Mouse (Mus musculus): ENCODE measurements around the gene Serpinb3b.
"Not testable (repeated sequence)": the region's sequence is repeated elsewhere in the genome, so short reads cannot be mapped to it uniquely, and the experiment has no call there.

Serpinb3b gene

DNA sequence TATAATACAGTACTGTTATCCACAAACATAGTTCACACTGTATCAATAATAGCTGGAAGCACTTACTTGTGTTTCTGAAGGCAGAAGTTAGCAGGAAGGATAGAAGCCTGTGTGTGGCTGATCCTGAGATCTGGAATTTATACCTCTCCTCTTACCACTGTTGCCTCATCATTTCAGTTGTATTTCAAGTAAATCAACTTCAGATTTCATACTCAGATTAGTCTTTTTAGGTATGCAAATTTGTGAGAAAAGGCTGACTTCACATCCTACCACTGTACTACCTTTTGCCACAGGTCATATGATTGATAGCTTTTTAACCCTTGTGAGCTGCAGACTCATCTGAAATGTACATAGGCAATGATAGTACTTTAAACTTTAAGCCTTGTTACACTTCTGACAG, at the start of gene Serpinb3b, which contains the start of gene Serpinb3c:
TSS of gene Serpinb3b (minus strand) at position 101 of the 400 bp plus-strand sequence.
TSS of gene Serpinb3c (minus strand) at position 111 of the 400 bp plus-strand sequence.
- not testable (repeated sequence) for DNase-seq (ENCODE audit: low spot score)

DNA sequence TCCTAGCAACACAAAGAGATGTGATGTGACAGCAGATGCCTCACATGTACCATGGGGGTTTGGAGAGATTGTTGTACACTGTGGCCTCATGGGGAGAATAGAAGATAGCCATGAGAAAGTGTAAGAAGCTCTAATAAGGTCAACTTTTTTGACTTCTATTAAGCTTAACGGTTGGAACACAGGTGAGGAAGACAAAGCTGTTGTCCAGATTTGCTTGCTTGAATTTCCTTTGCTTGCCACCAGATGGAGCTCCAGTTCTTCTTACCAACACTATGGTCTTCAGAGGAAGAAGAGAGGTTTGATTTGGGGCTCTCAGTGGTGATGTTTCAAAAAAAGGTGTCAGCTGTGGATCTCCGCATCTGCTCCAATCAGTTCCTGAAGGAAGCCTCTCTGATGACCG, 35.0 kb downstream of the Serpinb3b start:
- DNase-seq (ENCODE audit: low spot score) = not testable (repeated sequence)

DNA sequence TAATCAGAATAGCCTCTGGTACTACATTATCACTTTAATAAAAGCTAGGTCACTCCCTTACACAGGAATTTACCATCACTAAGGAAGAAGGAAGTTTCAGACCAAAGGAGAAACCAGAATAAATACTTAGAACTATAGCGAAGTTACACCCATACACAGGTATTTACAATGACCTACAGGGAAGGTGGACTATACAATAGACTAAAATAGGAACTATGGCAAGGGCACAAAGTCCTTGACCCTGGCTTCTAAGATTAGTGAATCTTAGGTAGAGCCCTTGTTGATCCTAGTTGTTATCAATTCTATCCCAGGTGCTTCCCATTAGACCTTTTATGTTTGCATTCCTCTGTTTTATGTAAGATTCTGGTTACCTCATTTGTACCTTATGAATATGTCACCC, 60.9 kb downstream of the Serpinb3b start:
- not testable (repeated sequence) for DNase-seq (ENCODE audit: low spot score)

DNA sequence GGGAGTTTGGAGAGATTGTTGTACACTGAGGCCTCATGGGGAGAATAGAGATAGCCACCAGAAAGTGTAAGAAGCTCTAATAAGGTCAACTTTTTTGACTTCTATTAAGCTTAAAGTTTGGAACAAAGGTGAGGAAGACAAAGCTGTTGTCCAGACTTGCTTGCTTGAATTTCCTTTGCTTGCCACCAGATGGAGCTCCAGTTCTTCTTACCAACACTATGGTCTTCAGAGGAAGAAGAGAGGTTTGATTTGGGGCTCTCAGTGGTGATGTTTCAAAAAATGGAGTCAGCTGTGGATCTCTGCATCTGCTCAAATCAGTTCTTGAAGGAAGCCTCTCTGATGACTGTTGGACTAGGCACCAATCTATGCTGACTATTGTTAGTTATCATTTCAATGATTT, 150.7 kb downstream of the Serpinb3b start:
- DNase-seq (ENCODE audit: low spot score) = not testable (repeated sequence)
